Mouse (Mus musculus) E14TG2a.4 (cell line): ENCODE measurements around the gene Top3b.

ENCODE experiments used
- H3K27me3 ChIP-seq: 2 replicates; pipeline ENCODE4 v1.6.1; 2014; ENCODE audit warnings: low read length, control low read depth; ENCODE audit not compliant: insufficient read depth
- H3K36me3 ChIP-seq: 2 replicates; pipeline ENCODE4 v1.6.1; 2014; ENCODE audit warnings: low read length, control low read depth; ENCODE audit not compliant: insufficient read depth
- H3K4me1 ChIP-seq: replicated peaks from 2 replicates; pipeline ENCODE4 v1.6.1; 2014; ENCODE audit warnings: low read depth, low read length, control low read depth
- H3K4me3 ChIP-seq: replicated peaks from 2 replicates; pipeline ENCODE4 v1.5.1; 2014; ENCODE audit warnings: mild to moderate bottlenecking, low read length
- H3K9me3 ChIP-seq: 2 replicates; pipeline ENCODE4 v1.6.1; 2014; ENCODE audit warnings: low read length, control low read depth
- CTCF ChIP-seq: conservative IDR thresholded peaks from 2 replicates; pipeline ENCODE4 v1.5.1; 2014; ENCODE audit warnings: low read length
- NANOG ChIP-seq: IDR thresholded peaks from 2 replicates; pipeline ENCODE4 v1.6.1; 2014; ENCODE audit warnings: borderline replicate concordance, low read length, mixed read lengths
- POU5F1 ChIP-seq: IDR thresholded peaks from 2 replicates; pipeline ENCODE4 v1.6.1; 2014; ENCODE audit warnings: low read length, borderline replicate concordance

Gene Top3b

GRCm38 (mm10) chr16:16939543-16939942 is 69.0 kb downstream of the Top3b start:
- H3K36me3 ChIP-seq = no peaks in the 10 kb centered on the region
- H3K4me1 ChIP-seq = no peaks in the 10 kb centered on the region
- peak overlapping the region; percentile 32; the same call in 1 of the 2 replicates for H3K4me3 ChIP-seq
- TF ChIP-seq CTCF (no peak), POU5F1 (no peak), NANOG (no peak)
- H3K27me3 ChIP-seq = no peaks in the 10 kb centered on the region
- H3K9me3 ChIP-seq = peaks cover 38% of the 10 kb centered on the region

- no peak for TF ChIP-seq POU5F1
- TF ChIP-seq CTCF = no peak
- TF ChIP-seq NANOG = no peak
- Histone ChIP-seq H3K36me3 (no peaks in the 10 kb centered on the region), H3K27me3 (no peaks in the 10 kb centered on the region), H3K9me3 (peaks cover 38% of the 10 kb centered on the region), H3K4me1 (no peaks in the 10 kb centered on the region), H3K4me3 (no peak overlapping the region)
Measured at GRCm38 (mm10) chr16:16941078-16941477, 70.5 kb downstream of the Top3b start.
